Mouse (Mus musculus): ENCODE measurements at regions not wholly inside any gene's neighbourhood (a gene's known extent, or its start where the extent isn't known, plus 50 kb on each side); places are given as distances from the start of the nearest gene placed in this dataset.

DNA sequence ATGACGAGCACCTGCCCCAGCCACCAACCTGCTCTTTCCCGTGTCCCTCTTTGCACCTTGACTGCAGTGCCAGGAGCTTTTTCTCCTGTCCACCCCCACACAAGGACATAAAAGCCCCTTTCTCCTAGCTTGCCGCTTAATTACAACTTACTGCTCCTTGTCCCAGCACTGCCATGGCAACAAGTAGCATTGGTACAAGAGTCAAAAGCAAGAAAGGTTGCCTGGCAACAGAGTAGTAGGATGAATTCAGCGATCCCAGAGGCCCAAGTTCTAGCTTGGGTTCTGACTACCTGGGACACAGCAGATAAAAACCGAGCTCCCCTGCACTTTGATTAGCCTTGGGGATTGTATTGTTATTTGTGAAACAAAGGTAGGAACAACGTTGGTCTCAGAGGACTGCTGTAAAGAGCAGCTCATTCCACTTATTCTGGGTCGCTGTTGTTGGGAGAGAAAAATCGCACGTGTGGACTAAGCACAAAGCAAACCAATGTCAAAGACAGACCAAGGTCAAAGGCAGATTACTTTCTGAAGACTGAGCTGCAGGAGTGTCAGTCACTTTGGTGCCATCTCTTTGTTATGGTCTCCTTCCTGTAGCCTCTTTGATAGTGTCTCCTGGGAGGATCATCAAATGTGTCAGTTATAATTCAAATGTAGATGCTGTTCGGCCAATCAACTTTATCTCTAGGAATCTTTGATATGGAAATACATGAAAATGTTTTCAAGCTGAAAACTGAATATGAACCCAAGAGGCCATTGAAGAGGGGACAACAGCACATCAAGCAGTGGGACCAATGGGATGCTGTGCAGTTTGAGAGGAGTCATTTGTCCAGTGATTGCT is 65.2 kb upstream of the Arntl start:
- TF ChIP-seq POLR2A (IDR thresholded peaks at IDR 0.05; ENCODE audit: borderline replicate concordance, low read depth, low read length) (no peak), CTCF (IDR thresholded peaks at IDR 0.05; ENCODE audit: low read depth, low read length) (no peak)
